Mouse (Mus musculus): ENCODE measurements around the gene Srebf2. TPM values are rescaled to one million over a fixed set of nuclear protein-coding genes. Genes with fewer than 3 reads are reported as not detected.

Srebf2 gene
- polyA plus RNA-seq, 1 experiment from 2014 or later: 101 TPM

GRCm38 (mm10) chr15:82211281-82211680 is 64.3 kb downstream of the Srebf2 start:
- H3K27me3 ChIP-seq (replicated peaks; ENCODE audit: control insufficient read depth, insufficient read depth, low read length): peaks cover 99% of the 10 kb centered on the region
- H3K4me3 ChIP-seq (ENCODE audit: low read depth, low read length): no peak overlapping the region
- ATAC-seq (replicated peaks; ENCODE audit: low FRiP score): no peak
- H3K9ac ChIP-seq (ENCODE audit: low read depth, low read length): no peak overlapping the region
- no peak for DNase-seq (ENCODE audit: low spot score)
- peaks cover 14% of the 10 kb centered on the region for H3K4me1 ChIP-seq (replicated peaks; ENCODE audit: control insufficient read depth, insufficient read depth, low read length)
- no peaks in the 10 kb centered on the region for H3K9me3 ChIP-seq (ENCODE audit: control insufficient read depth, low read length)
- WGBS: 5% methylated on average over 11 of the region's 11 CpGs
- H3K36me3 ChIP-seq (ENCODE audit: control insufficient read depth, insufficient read depth, low read length): no peaks in the 10 kb centered on the region; the same call in 1 of the 2 replicates
- no peak overlapping the region for H3K27ac ChIP-seq (ENCODE audit: low read depth, low read length)
- peak overlapping the region; percentile 67; the same call in 1 of the 2 replicates for H3K4me2 ChIP-seq

GRCm38 (mm10) chr15:82211911-82212751 is 65.2 kb downstream of the Srebf2 start:
- DNase-seq (ENCODE audit: low spot score) (no peak), ATAC-seq (replicated peaks; ENCODE audit: low FRiP score) (peak; percentile 48)
- H3K9ac ChIP-seq (ENCODE audit: low read depth, low read length): no peak overlapping the region
- H3K27me3 ChIP-seq (replicated peaks; ENCODE audit: control insufficient read depth, insufficient read depth, low read length): peaks cover 99% of the 10 kb centered on the region
- H3K4me1 ChIP-seq (replicated peaks; ENCODE audit: control insufficient read depth, insufficient read depth, low read length): peaks cover 9% of the 10 kb centered on the region
- H3K9me3 ChIP-seq (ENCODE audit: control insufficient read depth, low read length): no peaks in the 10 kb centered on the region
- H3K36me3 ChIP-seq (ENCODE audit: control insufficient read depth, insufficient read depth, low read length): no peaks in the 10 kb centered on the region
- H3K4me3 ChIP-seq (ENCODE audit: low read depth, low read length): peak overlapping the region; percentile 49
- no peak overlapping the region for H3K27ac ChIP-seq (ENCODE audit: low read depth, low read length)
- WGBS: under 1% methylated on average over 112 of the region's 112 CpGs
- H3K4me2 ChIP-seq: peak overlapping the region; percentile 67

- no peak for DNase-seq (ENCODE audit: low spot score)
Measured at GRCm38 (mm10) chr15:82212752-82213063, 65.7 kb downstream of the Srebf2 start, which contains the start of gene Shisa8. Gene Shisa8 (minus strand): TSS chr15:82212815.

GRCm38 (mm10) chr15:82213222-82213621 is 66.2 kb downstream of the Srebf2 start:
- WGBS: 3% methylated on average over 4 of the region's 4 CpGs
- peaks cover 88% of the 10 kb centered on the region for H3K27me3 ChIP-seq (replicated peaks; ENCODE audit: control insufficient read depth, insufficient read depth, low read length)
- no peaks in the 10 kb centered on the region for H3K9me3 ChIP-seq (ENCODE audit: control insufficient read depth, low read length)
- H3K4me2 ChIP-seq: no peak overlapping the region
- peaks cover 9% of the 10 kb centered on the region for H3K4me1 ChIP-seq (replicated peaks; ENCODE audit: control insufficient read depth, insufficient read depth, low read length)
- H3K4me3 ChIP-seq (ENCODE audit: low read depth, low read length): no peak overlapping the region; the same call in 1 of the 2 replicates
- DNase-seq (ENCODE audit: low spot score): no peak
- H3K9ac ChIP-seq (ENCODE audit: low read depth, low read length): no peak overlapping the region
- ATAC-seq (replicated peaks; ENCODE audit: low FRiP score): no peak
- no peak overlapping the region for H3K27ac ChIP-seq (ENCODE audit: low read depth, low read length)
- no peaks in the 10 kb centered on the region for H3K36me3 ChIP-seq (ENCODE audit: control insufficient read depth, insufficient read depth, low read length)

More at GRCm38 (mm10) chr15:82212752-82213063, 65.7 kb downstream of the Srebf2 start, which contains the start of gene Shisa8:
- under 1% methylated on average over 33 of the region's 34 CpGs for WGBS
- Histone ChIP-seq H3K9me3 (ENCODE audit: control insufficient read depth, low read length) (no peaks in the 10 kb centered on the region), H3K4me2 (peak within 1 kb of the TSS; percentile 67), H3K27ac (ENCODE audit: low read depth, low read length) (no peak within 1 kb of the TSS), H3K27me3 (replicated peaks; ENCODE audit: control insufficient read depth, insufficient read depth, low read length) (peaks cover 93% of the 10 kb centered on the region), H3K4me3 (ENCODE audit: low read depth, low read length) (peak within 1 kb of the TSS; percentile 49), H3K4me1 (replicated peaks; ENCODE audit: control insufficient read depth, insufficient read depth, low read length) (peaks cover 9% of the 10 kb centered on the region), H3K9ac (ENCODE audit: low read depth, low read length) (no peak within 1 kb of the TSS), H3K36me3 (ENCODE audit: control insufficient read depth, insufficient read depth, low read length) (no peaks in the 10 kb centered on the region)
- ATAC-seq (replicated peaks; ENCODE audit: low FRiP score): no peak

GRCm38 (mm10) chr15:82215332-82216046 is 68.5 kb downstream of the Srebf2 start:
- H3K27me3 ChIP-seq (replicated peaks; ENCODE audit: control insufficient read depth, insufficient read depth, low read length): peaks cover 73% of the 10 kb centered on the region
- H3K4me2 ChIP-seq: no peak overlapping the region
- H3K36me3 ChIP-seq (ENCODE audit: control insufficient read depth, insufficient read depth, low read length): no peaks in the 10 kb centered on the region
- no peak overlapping the region for H3K4me3 ChIP-seq (ENCODE audit: low read depth, low read length)
- no peak overlapping the region for H3K9ac ChIP-seq (ENCODE audit: low read depth, low read length)
- DNase-seq (ENCODE audit: low spot score) (no peak), ATAC-seq (replicated peaks; ENCODE audit: low FRiP score) (no peak)
- no peaks in the 10 kb centered on the region for H3K9me3 ChIP-seq (ENCODE audit: control insufficient read depth, low read length)
- peaks cover 9% of the 10 kb centered on the region for H3K4me1 ChIP-seq (replicated peaks; ENCODE audit: control insufficient read depth, insufficient read depth, low read length)
- H3K27ac ChIP-seq (ENCODE audit: low read depth, low read length): no peak overlapping the region
- WGBS: 45% methylated on average over 11 of the region's 11 CpGs

- Histone ChIP-seq H3K4me1 (replicated peaks; ENCODE audit: control insufficient read depth, insufficient read depth, low read length) (peaks cover 9% of the 10 kb centered on the region), H3K27ac (ENCODE audit: low read depth, low read length) (no peak overlapping the region), H3K4me2 (no peak overlapping the region), H3K4me3 (ENCODE audit: low read depth, low read length) (no peak overlapping the region), H3K36me3 (ENCODE audit: control insufficient read depth, insufficient read depth, low read length) (no peaks in the 10 kb centered on the region), H3K9ac (ENCODE audit: low read depth, low read length) (no peak overlapping the region), H3K27me3 (replicated peaks; ENCODE audit: control insufficient read depth, insufficient read depth, low read length) (peaks cover 65% of the 10 kb centered on the region), H3K9me3 (ENCODE audit: control insufficient read depth, low read length) (no peaks in the 10 kb centered on the region)
- ATAC-seq (replicated peaks; ENCODE audit: low FRiP score): no peak
- no peak for DNase-seq (ENCODE audit: low spot score)
- 46% methylated on average over 20 of the region's 20 CpGs for WGBS
Measured at GRCm38 (mm10) chr15:82216142-82216827, 69.3 kb downstream of the Srebf2 start.

- Histone ChIP-seq H3K27ac (ENCODE audit: low read depth, low read length) (no peak overlapping the region), H3K9ac (ENCODE audit: low read depth, low read length) (no peak overlapping the region), H3K4me1 (replicated peaks; ENCODE audit: control insufficient read depth, insufficient read depth, low read length) (peaks cover 5% of the 10 kb centered on the region), H3K4me2 (no peak overlapping the region), H3K36me3 (ENCODE audit: control insufficient read depth, insufficient read depth, low read length) (no peaks in the 10 kb centered on the region), H3K27me3 (replicated peaks; ENCODE audit: control insufficient read depth, insufficient read depth, low read length) (peaks cover 63% of the 10 kb centered on the region), H3K4me3 (ENCODE audit: low read depth, low read length) (no peak overlapping the region), H3K9me3 (ENCODE audit: control insufficient read depth, low read length) (no peaks in the 10 kb centered on the region)
- WGBS: 25% methylated on average over 7 of the region's 7 CpGs
- DNase-seq (ENCODE audit: low spot score) (no peak), ATAC-seq (replicated peaks; ENCODE audit: low FRiP score) (no peak)
Measured at GRCm38 (mm10) chr15:82217039-82217438, 70.1 kb downstream of the Srebf2 start.

- Histone ChIP-seq H3K9me3 (ENCODE audit: control insufficient read depth, low read length) (no peaks in the 10 kb centered on the region), H3K4me1 (replicated peaks; ENCODE audit: control insufficient read depth, insufficient read depth, low read length) (no peaks in the 10 kb centered on the region; the same call in 1 of the 2 replicates), H3K27me3 (replicated peaks; ENCODE audit: control insufficient read depth, insufficient read depth, low read length) (peaks cover 59% of the 10 kb centered on the region), H3K4me2 (no peak overlapping the region), H3K36me3 (ENCODE audit: control insufficient read depth, insufficient read depth, low read length) (no peaks in the 10 kb centered on the region), H3K4me3 (ENCODE audit: low read depth, low read length) (no peak overlapping the region), H3K27ac (ENCODE audit: low read depth, low read length) (no peak overlapping the region), H3K9ac (ENCODE audit: low read depth, low read length) (no peak overlapping the region)
- WGBS: 49% methylated on average over 9 of the region's 9 CpGs
- no peak for ATAC-seq (replicated peaks; ENCODE audit: low FRiP score)
- no peak for DNase-seq (ENCODE audit: low spot score)
Measured at GRCm38 (mm10) chr15:82217980-82218379, 71.0 kb downstream of the Srebf2 start.

Data from liver, embryonic 11.5 days (tissue).